Mouse (Mus musculus): ENCODE data around the gene Olfr750. TPM values are rescaled to one million over a fixed set of nuclear protein-coding genes. Genes with fewer than 3 reads are reported as not detected.

Olfr750 gene
- total RNA-seq, 4 experiments from 2014 or later, result not detected

DNA sequence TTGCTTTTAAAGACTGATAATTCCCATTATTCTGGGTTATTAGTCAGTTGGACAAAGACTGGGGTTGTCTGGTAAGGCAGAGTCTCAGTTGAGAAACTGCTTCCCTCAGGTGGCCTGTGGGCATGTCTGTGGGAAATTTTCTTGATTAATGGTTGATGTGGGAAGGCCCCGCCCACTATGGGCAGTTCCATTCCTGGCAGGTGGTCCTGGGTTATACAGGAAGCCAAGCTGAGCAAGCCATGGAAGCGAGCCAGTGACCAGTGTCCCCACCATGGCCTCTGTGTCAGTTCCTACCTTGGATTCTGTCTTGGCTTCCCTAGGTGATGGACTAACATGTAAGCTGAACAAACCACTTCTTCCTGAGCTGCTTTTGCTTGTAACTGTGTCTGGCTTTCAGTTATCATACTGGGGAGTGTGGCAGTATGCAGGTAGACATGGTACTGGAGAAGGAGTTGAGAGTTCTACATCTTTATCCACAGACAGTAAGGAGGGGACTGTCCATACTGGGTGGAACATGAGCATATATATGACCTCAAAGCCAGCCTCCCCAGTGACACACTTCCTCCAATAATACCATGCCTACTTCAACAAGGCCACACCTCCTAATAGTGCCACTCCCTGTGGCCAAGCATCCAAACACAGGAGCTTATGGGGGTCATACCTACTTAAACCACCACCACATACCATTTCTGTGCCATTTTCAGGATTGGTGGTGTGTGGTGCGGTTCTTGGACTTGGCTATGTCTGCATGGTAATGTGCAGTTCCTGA, 46.7 kb downstream of the Olfr750 start:
- DNase-seq (ENCODE audit: low spot score), result no peak

DNA sequence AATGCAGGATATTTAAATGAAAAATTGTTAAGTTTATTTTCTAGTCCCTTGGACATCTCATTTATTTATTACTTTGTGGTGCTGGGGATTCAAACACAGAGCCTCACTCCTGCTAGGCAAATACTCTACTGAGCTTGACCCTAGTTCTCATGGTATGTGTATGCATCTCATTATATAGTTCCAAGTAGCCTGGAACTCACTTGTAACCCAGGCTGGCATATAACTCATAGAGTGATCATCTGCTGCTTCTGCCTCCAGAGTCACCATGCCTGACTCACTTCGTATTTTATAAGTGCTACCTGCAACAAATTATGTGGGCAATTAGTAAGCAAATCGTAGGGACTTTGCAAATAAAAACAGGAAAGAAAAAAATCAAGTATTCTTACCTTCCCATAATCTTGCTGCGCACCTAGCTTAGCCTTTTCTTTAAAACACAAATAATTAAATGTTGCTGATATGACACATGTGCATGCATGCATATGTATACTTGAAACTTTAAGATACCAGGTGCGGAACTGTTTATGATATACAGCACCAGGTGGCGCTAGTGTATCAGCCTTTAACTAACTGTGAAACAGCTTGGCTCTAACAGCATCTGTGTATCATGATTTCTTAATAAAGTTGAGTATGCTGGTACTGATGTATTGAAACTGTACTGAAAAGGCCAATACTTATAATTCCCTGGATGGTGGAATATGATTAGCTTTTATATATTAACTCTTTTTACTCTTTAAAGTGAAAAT, 47.7 kb downstream of the Olfr750 start:
- DNase-seq (ENCODE audit: low spot score), result peak; percentile 78

DNA sequence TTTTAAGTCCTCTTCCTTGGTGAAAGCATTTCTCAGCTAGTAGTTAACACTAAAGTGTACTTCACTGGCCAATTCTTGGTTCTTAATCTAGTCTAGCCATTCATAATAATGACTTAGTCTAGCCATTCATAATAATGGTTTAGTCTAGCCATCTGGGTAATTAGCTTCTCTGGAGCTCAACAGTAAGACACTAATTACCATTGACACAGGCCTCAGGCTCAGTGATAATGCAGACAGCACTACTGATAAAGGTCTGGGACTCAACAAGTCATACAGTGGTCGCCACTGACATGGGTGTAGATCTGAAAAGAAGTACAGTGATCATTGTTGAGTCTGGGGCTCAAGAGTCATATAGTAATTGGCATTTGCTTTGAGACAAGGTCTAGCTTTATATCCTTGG, 49.4 kb downstream of the Olfr750 start:
- no peak for DNase-seq (ENCODE audit: low spot score)

DNA sequence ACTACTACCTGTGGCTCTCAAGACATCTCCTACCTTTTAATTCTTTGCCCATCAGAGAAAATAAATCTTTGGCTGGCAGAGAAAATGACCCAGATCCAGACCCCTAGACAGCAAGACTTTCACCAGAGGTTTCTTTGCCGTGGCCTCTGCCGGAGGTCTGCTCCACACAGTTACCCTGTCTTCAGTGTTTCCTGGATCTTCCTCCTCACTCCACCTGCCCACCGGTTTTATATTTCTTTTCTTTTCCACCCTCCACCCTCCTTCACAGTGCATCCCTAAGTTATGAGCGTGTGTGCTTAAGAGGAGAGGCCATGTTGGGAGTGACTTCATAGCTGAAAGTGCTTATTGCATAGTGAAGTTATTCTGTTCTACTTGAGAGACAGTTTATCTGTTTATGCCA, 50.8 kb downstream of the Olfr750 start:
- no peak for DNase-seq (ENCODE audit: low spot score)

DNA sequence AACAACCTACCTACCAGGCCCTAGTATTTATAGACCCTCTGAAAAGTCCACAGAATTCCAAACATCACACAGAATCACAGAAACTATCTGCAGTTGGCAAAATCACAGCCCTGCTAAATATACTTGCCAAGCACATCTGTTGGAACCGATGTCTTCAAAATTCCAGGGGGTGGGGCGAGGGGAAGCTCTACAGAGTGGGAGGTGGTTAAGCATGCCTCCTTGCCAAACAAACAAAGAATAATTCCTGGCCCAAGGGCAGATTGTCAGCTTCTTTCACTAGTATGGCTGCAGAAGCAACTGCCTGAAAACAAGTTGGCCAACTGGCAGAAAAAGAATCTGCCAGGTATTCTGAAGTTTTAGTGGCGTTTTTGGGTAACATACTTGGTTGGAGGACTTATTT, 57.0 kb downstream of the Olfr750 start:
- DNase-seq (ENCODE audit: low spot score), result peak; percentile 60

Other genes with a start within 250 kb of the Olfr750 start
- 10 to 100 TPM in 2 of 4 experiments, 1 to 10 TPM in 2; 8.0 to 12.1 (median 10.0) TPM for gene Tep1, start 203.9 kb downstream of the Olfr750 start, total RNA-seq (2022)
- 10 to 100 TPM; 13.4 to 33.6 (median 21.6) TPM for gene Klhl33, start 176.9 kb downstream of the Olfr750 start, total RNA-seq (2022)
- 10 to 100 TPM; 53.6 to 75.8 (median 70.5) TPM for gene Osgep, start 149.5 kb downstream of the Olfr750 start, total RNA-seq (2022)
- 10 to 100 TPM; 23.1 to 33.8 (median 26.7) TPM for gene Apex1, start 149.5 kb downstream of the Olfr750 start, total RNA-seq (2022)
- 10 to 100 TPM; 19.3 to 24.5 (median 20.6) TPM for gene Pip4p1, start 143.6 kb downstream of the Olfr750 start, total RNA-seq (2022)
- 10 to 100 TPM in 1 of 4 experiments, 1 to 10 TPM in 3; 8.0 to 10.9 (median 9.3) TPM for gene Pnp, start 143.4 kb downstream of the Olfr750 start, total RNA-seq (2022)
- gene Gm49342, start 129.9 kb downstream of the Olfr750 start, total RNA-seq (2022), result 10 to 100 TPM in 2 of 4 experiments, 1 to 10 TPM in 2; 6.8 to 12.3 (median 9.5) TPM
- gene Pnp2, start 118.4 kb downstream of the Olfr750 start, total RNA-seq (2022), result 1 to 10 TPM in 1 of 4 experiments, under 1 TPM in 2, not detected in 1; 0.52 to 1.2 (median 0.84) TPM
- under 1 TPM in 3 of 4 experiments, not detected in 1; 0.25 to 0.37 (median 0.27) TPM for gene Rnase10, start 66.7 kb downstream of the Olfr750 start, total RNA-seq (2022)
- gene Rnase9, start 32.6 kb downstream of the Olfr750 start, total RNA-seq (2022), result not detected
- gene Rnase11, start 24.3 kb downstream of the Olfr750 start, total RNA-seq (2022), result not detected
- not detected for gene Rnase12, start 16.8 kb downstream of the Olfr750 start, total RNA-seq (2022)
- 10 to 100 TPM; 38.7 to 52.9 (median 46.5) TPM for gene Rnase4, start 16.6 kb upstream of the Olfr750 start, total RNA-seq (2022)
- 1 to 10 TPM; 3.6 to 9.2 (median 4.9) TPM for gene Ang, start 16.7 kb upstream of the Olfr750 start, total RNA-seq (2022)
- gene Eddm3b, start 40.0 kb upstream of the Olfr750 start, total RNA-seq (2022), result not detected
- gene Rnase6, start 49.5 kb upstream of the Olfr750 start, total RNA-seq (2022), result under 1 TPM; 0.16 to 0.63 (median 0.33) TPM
- 1 to 10 TPM in 2 of 4 experiments, under 1 TPM in 1, not detected in 1; 0.29 to 1.4 (median 1.3) TPM for gene Rnase1, start 72.3 kb upstream of the Olfr750 start, total RNA-seq (2022)
- gene Rnase2b, start 87.8 kb upstream of the Olfr750 start, total RNA-seq (2022), result not detected
- not detected for gene Ang2, start 124.7 kb upstream of the Olfr750 start, total RNA-seq (2022)
- gene Ear14, start 129.0 kb upstream of the Olfr750 start, total RNA-seq (2022), result not detected
- 10 to 100 TPM in 1 of 4 experiments, 1 to 10 TPM in 2, under 1 TPM in 1; 0.95 to 12.3 (median 2.4) TPM for gene Rnase2a, start 181.7 kb upstream of the Olfr750 start, total RNA-seq (2022)

Measured in heart, adult 8-10 months (tissue).